ENCODE assay signal across 10 mouse cellular contexts in the genomic region with DNA sequence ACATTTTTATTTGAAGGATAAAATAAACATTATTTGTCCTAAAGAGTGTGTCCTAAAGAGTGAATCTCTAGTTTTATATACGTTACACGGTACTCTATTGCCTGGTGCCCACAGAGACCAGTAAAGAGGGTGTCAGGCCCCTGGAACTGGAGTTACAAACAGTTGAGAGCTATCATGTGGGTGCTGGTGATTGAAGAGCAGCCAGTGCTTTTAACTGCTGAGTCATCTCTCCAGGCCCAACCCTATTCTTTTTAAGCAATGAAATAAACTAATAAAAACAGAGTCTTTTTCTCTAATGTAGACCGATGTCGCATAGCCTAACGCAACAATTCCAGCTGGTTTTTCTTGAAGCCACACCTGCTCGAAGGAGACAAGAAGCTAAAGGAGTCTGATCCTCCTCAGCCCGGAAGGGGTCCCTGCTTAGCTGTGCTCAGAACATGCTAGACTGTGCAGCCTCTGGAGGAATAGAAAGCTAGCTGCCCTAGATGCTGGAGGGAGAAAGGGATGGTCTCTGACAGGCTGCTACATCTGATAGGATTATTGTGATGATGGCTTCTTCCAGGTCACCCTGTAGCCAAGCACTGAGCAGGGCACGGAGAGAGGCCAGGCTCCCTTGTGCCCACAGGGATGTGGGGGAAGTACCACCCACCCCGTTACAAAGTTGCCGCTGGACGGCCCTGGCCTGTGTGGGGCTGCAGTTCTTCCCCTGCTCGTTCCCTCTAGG.
DNase-seq lines count a peak whose midpoint lies in the region; ATAC-seq and TF ChIP-seq lines count a peak whose summit lies in the region.
"Had no signal": no experiment of that assay in that cellular context is flagged by ENCODE, and none has a peak within 500 bp of the region (broad histone marks: within the 10 kb centered on the region; RNA-seq: fewer than 3 reads in every experiment).

No protein-coding gene starts in this region.

- no peak for TF ChIP-seq CTCF in stomach, postnatal 0 days (IDR thresholded peaks at IDR 0.05; ENCODE audit: low read depth)

- peak; percentile 66; the same call in 1 of the 2 replicates for ATAC-seq in liver, embryonic 11.5 days (replicated peaks; ENCODE audit: low FRiP score)
- peak; percentile 36; the same call in 1 of the 2 replicates for ATAC-seq in limb, embryonic 15.5 days (ENCODE audit: insufficient number of reproducible peaks, low FRiP score, low TSS enrichment, low read depth)
- ATAC-seq in stomach, postnatal 0 days (ENCODE audit: low FRiP score, low TSS enrichment) = peak; percentile 43; the same call in 1 of the 2 replicates

- H3K4me3 ChIP-seq in liver, embryonic 11.5 days (ENCODE audit: low read depth, low read length) = no peak overlapping the region
- no peak overlapping the region for H3K4me3 ChIP-seq in embryonic facial prominence, embryonic 10.5 days
- no peak overlapping the region for H3K4me3 ChIP-seq in limb, embryonic 15.5 days
- H3K4me3 ChIP-seq in stomach, postnatal 0 days (ENCODE audit: low read depth, low read length) = no peak overlapping the region

- no peak overlapping the region for H3K27ac ChIP-seq in liver, embryonic 11.5 days (ENCODE audit: low read depth, low read length)
- peak overlapping the region; percentile 74 for H3K27ac ChIP-seq in embryonic facial prominence, embryonic 10.5 days (replicated peaks)
- peak overlapping the region; percentile 47 for H3K27ac ChIP-seq in limb, embryonic 15.5 days
- H3K27ac ChIP-seq in stomach, postnatal 0 days (replicated peaks) = 0 out of 2 replicates have a peak overlapping the region, but pooled peaks have one; percentile 35

- no peak for TF ChIP-seq EP300 in stomach, postnatal 0 days (optimal IDR thresholded peaks at IDR 0.05)

- peaks cover 6% of the 10 kb centered on the region for H3K4me1 ChIP-seq in liver, embryonic 11.5 days (replicated peaks; ENCODE audit: control insufficient read depth, insufficient read depth, low read length)
- peaks cover 46% of the 10 kb centered on the region for H3K4me1 ChIP-seq in embryonic facial prominence, embryonic 10.5 days
- H3K4me1 ChIP-seq in limb, embryonic 15.5 days = peaks cover 34% of the 10 kb centered on the region
- H3K4me1 ChIP-seq in stomach, postnatal 0 days (replicated peaks; ENCODE audit: control insufficient read depth, insufficient read depth) = no peaks in the 10 kb centered on the region

- H3K9me3 ChIP-seq in liver, embryonic 11.5 days (ENCODE audit: control insufficient read depth, low read length) = no peaks in the 10 kb centered on the region
- H3K9me3 ChIP-seq in embryonic facial prominence, embryonic 10.5 days = peaks cover 2% of the 10 kb centered on the region; the same call in 1 of the 2 replicates
- H3K9me3 ChIP-seq in limb, embryonic 15.5 days = no peaks in the 10 kb centered on the region
- no peaks in the 10 kb centered on the region for H3K9me3 ChIP-seq in stomach, postnatal 0 days (ENCODE audit: control insufficient read depth, low read length)

- H3K4me2 ChIP-seq in liver, embryonic 11.5 days = no peak overlapping the region
- H3K4me2 ChIP-seq in limb, embryonic 15.5 days = peak overlapping the region; percentile 20; the same call in 1 of the 2 replicates
- H3K4me2 ChIP-seq in stomach, postnatal 0 days (replicated peaks; ENCODE audit: low read depth) = no peak overlapping the region

- no peak overlapping the region for H3K9ac ChIP-seq in liver, embryonic 11.5 days (ENCODE audit: low read depth, low read length)
- no peak overlapping the region for H3K9ac ChIP-seq in limb, embryonic 15.5 days
- H3K9ac ChIP-seq in stomach, postnatal 0 days (ENCODE audit: low read length) = 0 out of 2 replicates have a peak overlapping the region, but pooled peaks have one; percentile 27

- no peaks in the 10 kb centered on the region for H3K27me3 ChIP-seq in liver, embryonic 11.5 days (replicated peaks; ENCODE audit: control insufficient read depth, insufficient read depth, low read length)
- 0 out of 2 replicates have a peak, but pooled peaks cover 6% of the 10 kb centered on the region for H3K27me3 ChIP-seq in embryonic facial prominence, embryonic 10.5 days (replicated peaks; ENCODE audit: low read depth, poor library complexity, severe bottlenecking)
- H3K27me3 ChIP-seq in limb, embryonic 15.5 days = no peaks in the 10 kb centered on the region
- no peaks in the 10 kb centered on the region for H3K27me3 ChIP-seq in stomach, postnatal 0 days (ENCODE audit: control insufficient read depth, insufficient read depth, low read length)

- no peaks in the 10 kb centered on the region for H3K36me3 ChIP-seq in liver, embryonic 11.5 days (ENCODE audit: control insufficient read depth, insufficient read depth, low read length)
- no peaks in the 10 kb centered on the region for H3K36me3 ChIP-seq in embryonic facial prominence, embryonic 10.5 days (replicated peaks)
- H3K36me3 ChIP-seq in limb, embryonic 15.5 days = no peaks in the 10 kb centered on the region
- no peaks in the 10 kb centered on the region for H3K36me3 ChIP-seq in stomach, postnatal 0 days (ENCODE audit: control insufficient read depth, insufficient read depth, low read length)

- 71% methylated on average over 12 of the region's 12 CpGs for WGBS in liver, embryonic 11.5 days
- WGBS in embryonic facial prominence, embryonic 10.5 days = 66% methylated on average over 12 of the region's 12 CpGs
- 23% methylated on average over 12 of the region's 12 CpGs for WGBS in limb, embryonic 15.5 days
- 32% methylated on average over 12 of the region's 12 CpGs for WGBS in stomach, postnatal 0 days

- DNase-seq in liver, embryonic 11.5 days (ENCODE audit: low spot score) = no peak
- no peak for DNase-seq in liver
- DNase-seq in embryonic facial prominence, embryonic 10.5 days (ENCODE audit: low spot score) = no peak
- no peak for DNase-seq in stomach, postnatal 0 days (ENCODE audit: low spot score)
- no peak for DNase-seq in layer of hippocampus, postnatal 25 days (ENCODE audit: extremely low spot score in 1 of 2, low spot score in 1 of 2)
- DNase-seq in frontal cortex, postnatal 14 days (ENCODE audit: low spot score in 2 of 2) = no peak
- DNase-seq in kidney, adult 8-10 months = no peak
- DNase-seq: cerebellum, postnatal 14 days; layer of hippocampus, adult 9-11 months had no signal
